Mouse (Mus musculus) gastrocnemius, postnatal 4 days (tissue): Measurements from ENCODE around the gene Olfr934. TPM values are rescaled to one million over a fixed set of nuclear protein-coding genes. Genes with fewer than 3 reads are reported as not detected.

Source experiments
- DNase-seq, 2 experiments: peaks; one replicate each; pipeline ENCODE4 v3.0.0; 2021 to 2022; ENCODE audit warnings: low spot score in 2 of 2, mixed read lengths in 2 of 2
- long read RNA-seq, 2 experiments: library from polyadenylated mRNA; stranded (forward); transcript quantifications; one replicate each; pipeline ENCODE4 v2.0.0; 2021
- total RNA-seq, 2 experiments: library from RNA; stranded (reverse); gene quantifications; 2 replicates each; pipeline ENCODE4 v1.2.3; 2021

Olfr934 gene
- total RNA-seq = not detected
- long read RNA-seq, experiment 1 = 0 reads
- long read RNA-seq, experiment 2 = 0 reads

GRCm38 (mm10) chr9:38988215-38988614 lies at the start of gene Olfr934:
Gene Olfr934, minus strand, starts transcription at chr9:38988315.
- no peak for DNase-seq

- DNase-seq = no peak
Observed at GRCm38 (mm10) chr9:39023277-39023676, 35.2 kb upstream of the Olfr934 start, which contains the start of gene Olfr146. Gene Olfr146, minus strand, starts transcription at chr9:39023377.

- DNase-seq = no peak
Observed at GRCm38 (mm10) chr9:38999583-38999982, 11.5 kb upstream of the Olfr934 start, which contains the start of gene Olfr935. Gene Olfr935, minus strand, starts transcription at chr9:38999683.

GRCm38 (mm10) chr9:38972013-38972412 lies 16.1 kb downstream of the Olfr934 start, which contains the start of gene Olfr933:
Gene Olfr933, plus strand, starts transcription at chr9:38972313.
- no peak for DNase-seq

- DNase-seq = no peak
Observed at GRCm38 (mm10) chr9:38954124-38954416, 34.0 kb downstream of the Olfr934 start.

GRCm38 (mm10) chr9:38953401-38954123 lies 34.6 kb downstream of the Olfr934 start:
- no peak for DNase-seq

Other genes with a start within 250 kb of the Olfr934 start
- under 1 TPM; 0.05 to 0.29 TPM for gene Olfr920, start 236.0 kb downstream of the Olfr934 start, total RNA-seq
- not detected for gene Olfr921, start 215.2 kb downstream of the Olfr934 start, total RNA-seq
- not detected for gene Olfr922, start 173.7 kb downstream of the Olfr934 start, total RNA-seq
- gene Olfr923, start 161.8 kb downstream of the Olfr934 start, total RNA-seq = not detected
- gene Olfr924, start 143.9 kb downstream of the Olfr934 start, total RNA-seq = not detected
- gene Olfr26, start 133.3 kb downstream of the Olfr934 start, total RNA-seq = not detected
- gene Olfr926, start 111.2 kb downstream of the Olfr934 start, total RNA-seq = not detected
- gene Olfr930, start 58.5 kb downstream of the Olfr934 start, total RNA-seq = not detected
- not detected for gene Olfr933, start 16.0 kb downstream of the Olfr934 start, total RNA-seq
- not detected for gene Olfr935, start 11.4 kb upstream of the Olfr934 start, total RNA-seq
- not detected for gene Olfr146, start 35.1 kb upstream of the Olfr934 start, total RNA-seq
- gene Olfr937, start 76.6 kb upstream of the Olfr934 start, total RNA-seq = not detected
- gene Olfr938, start 90.6 kb upstream of the Olfr934 start, total RNA-seq = not detected
- not detected for gene Olfr27, start 139.8 kb upstream of the Olfr934 start, total RNA-seq
- gene Olfr943, start 178.0 kb upstream of the Olfr934 start, total RNA-seq = not detected
- gene Olfr944, start 213.6 kb upstream of the Olfr934 start, total RNA-seq = not detected